Mouse (Mus musculus): ENCODE data around the gene Cdkn1a.
"Not testable (repeated sequence)": the region's sequence is repeated elsewhere in the genome, so short reads cannot be mapped to it uniquely, and the experiment has no call there.

Gene Cdkn1a

GRCm38 (mm10) chr17:29090776-29091175 is at the start of gene Cdkn1a:
Gene Cdkn1a (plus strand): TSS chr17:29090976.
- DNase-seq (ENCODE audit: low read depth): no peak

GRCm38 (mm10) chr17:29041632-29042031 is 49.1 kb upstream of the Cdkn1a start:
- not testable (repeated sequence) for DNase-seq (ENCODE audit: low read depth)

GRCm38 (mm10) chr17:29042569-29042968 is 48.2 kb upstream of the Cdkn1a start:
- peak; percentile 51 for DNase-seq (ENCODE audit: low read depth)

- peak; percentile 43 for DNase-seq (ENCODE audit: low read depth)
These were observed 47.2 kb upstream of the Cdkn1a start for GRCm38 (mm10) chr17:29043583-29043982.

- no peak for DNase-seq (ENCODE audit: low read depth)
These were observed 46.4 kb upstream of the Cdkn1a start for GRCm38 (mm10) chr17:29044146-29044924.

- peak; percentile 85 for DNase-seq (ENCODE audit: low read depth)
These were observed 45.9 kb upstream of the Cdkn1a start for GRCm38 (mm10) chr17:29044925-29045319.

- peak; percentile 47 for DNase-seq (ENCODE audit: low read depth)
These were observed 44.8 kb upstream of the Cdkn1a start for GRCm38 (mm10) chr17:29045741-29046530.

GRCm38 (mm10) chr17:29046863-29047262 is 43.9 kb upstream of the Cdkn1a start:
- no peak for DNase-seq (ENCODE audit: low read depth)

- DNase-seq (ENCODE audit: low read depth): no peak
These were observed 42.9 kb upstream of the Cdkn1a start for GRCm38 (mm10) chr17:29047697-29048514.

- peak; percentile 89 for DNase-seq (ENCODE audit: low read depth)
These were observed 41.8 kb upstream of the Cdkn1a start for GRCm38 (mm10) chr17:29048748-29049507.

GRCm38 (mm10) chr17:29049508-29049889 is 41.3 kb upstream of the Cdkn1a start:
- DNase-seq (ENCODE audit: low read depth): no peak

- no peak for DNase-seq (ENCODE audit: low read depth)
These were observed 40.9 kb upstream of the Cdkn1a start for GRCm38 (mm10) chr17:29049923-29050322.

- no peak for DNase-seq (ENCODE audit: low read depth)
These were observed 40.0 kb upstream of the Cdkn1a start for GRCm38 (mm10) chr17:29050791-29051190.

- no peak for DNase-seq (ENCODE audit: low read depth)
These were observed 37.7 kb upstream of the Cdkn1a start for GRCm38 (mm10) chr17:29053067-29053466.

GRCm38 (mm10) chr17:29053841-29054240 is 36.9 kb upstream of the Cdkn1a start:
- DNase-seq (ENCODE audit: low read depth): no peak

GRCm38 (mm10) chr17:29054429-29054828 is 36.3 kb upstream of the Cdkn1a start:
- DNase-seq (ENCODE audit: low read depth): no peak

- no peak for DNase-seq (ENCODE audit: low read depth)
These were observed 35.2 kb upstream of the Cdkn1a start for GRCm38 (mm10) chr17:29055586-29055985.

- DNase-seq (ENCODE audit: low read depth): no peak
These were observed 34.6 kb upstream of the Cdkn1a start for GRCm38 (mm10) chr17:29056207-29056606.

GRCm38 (mm10) chr17:29056699-29057151 is 34.1 kb upstream of the Cdkn1a start:
- no peak for DNase-seq (ENCODE audit: low read depth)

- no peak for DNase-seq (ENCODE audit: low read depth)
These were observed 33.4 kb upstream of the Cdkn1a start for GRCm38 (mm10) chr17:29057361-29057890.

GRCm38 (mm10) chr17:29057961-29058360 is 32.8 kb upstream of the Cdkn1a start:
- no peak for DNase-seq (ENCODE audit: low read depth)

All from induced T-regulatory cell, adult 2 months (primary cell).